Mouse (Mus musculus) activated CD4-positive, CD25-positive, alpha-beta regulatory T cell (primary cell): ENCODE measurements around the gene Dnajc5. TPM values are rescaled to one million over a fixed set of nuclear protein-coding genes. Genes with fewer than 3 reads are reported as not detected.

Experiments used
- polyA plus RNA-seq, 2 experiments: library from polyadenylated mRNA; unstranded; fragments of 100-300 nt; shearing (Covaris generic); gene quantifications; one replicate each; pipeline ENCODE4 v1.2.1; 2017

Gene Dnajc5
- polyA plus RNA-seq: 10 to 100 TPM; 76.2 to 92.8 TPM

GRCm38 (mm10) chr2:181520118-181520935, at the start of gene Dnajc5:
Dnajc5 (plus strand) TSS chr2:181520485.

GRCm38 (mm10) chr2:181493156-181493927, 26.9 kb upstream of the Dnajc5 start, which contains the start of gene Abhd16b:
Abhd16b (plus strand) TSS chr2:181493206.

GRCm38 (mm10) chr2:181496831-181497547, 23.3 kb upstream of the Dnajc5 start, which contains the start of gene Tpd52l2:
Tpd52l2 (plus strand) TSS chr2:181497142.

GRCm38 (mm10) chr2:181584411-181584942, 64.2 kb downstream of the Dnajc5 start, which contains the start of gene Uckl1:
Uckl1 (minus strand) TSS chr2:181584892.

GRCm38 (mm10) chr2:181591528-181592085, 71.3 kb downstream of the Dnajc5 start, which contains the start of gene Prpf6:
Prpf6 (plus strand) TSS chr2:181591868.

GRCm38 (mm10) chr2:181592231-181593041, 72.2 kb downstream of the Dnajc5 start, which contains the start of gene Zfp512b:
Zfp512b (minus strand) TSS chr2:181592803.

GRCm38 (mm10) chr2:181598454-181599351, 78.4 kb downstream of the Dnajc5 start, which contains the start of gene Samd10:
Samd10 (minus strand) TSS chr2:181599212.

Other genes with a start within 250 kb of the Dnajc5 start
- gene Gmeb2, start 232.4 kb upstream of the Dnajc5 start, polyA plus RNA-seq: 10 to 100 TPM; 21.0 to 21.7 TPM
- gene Stmn3, start 206.0 kb upstream of the Dnajc5 start, polyA plus RNA-seq: not detected
- 10 to 100 TPM; 27.0 to 40.5 TPM for gene Rtel1, start 200.7 kb upstream of the Dnajc5 start, polyA plus RNA-seq
- 10 to 100 TPM; 65.8 to 79.5 TPM for gene Zgpat, start 155.6 kb upstream of the Dnajc5 start, polyA plus RNA-seq
- 100 to 1,000 TPM; 119 TPM for gene Arfrp1, start 155.1 kb upstream of the Dnajc5 start, polyA plus RNA-seq
- gene Lime1, start 140.4 kb upstream of the Dnajc5 start, polyA plus RNA-seq: 100 to 1,000 TPM; 372 to 468 TPM
- 1 to 10 TPM in 1 of 2 experiments, under 1 TPM in 1; 0.96 to 2.5 TPM for gene Zbtb46, start 61.1 kb upstream of the Dnajc5 start, polyA plus RNA-seq
- gene Abhd16b, start 27.3 kb upstream of the Dnajc5 start, polyA plus RNA-seq: not detected
- gene Tpd52l2, start 23.3 kb upstream of the Dnajc5 start, polyA plus RNA-seq: 10 to 100 TPM; 79.5 to 90.4 TPM
- gene Uckl1, start 64.4 kb downstream of the Dnajc5 start, polyA plus RNA-seq: 100 to 1,000 TPM; 152 to 161 TPM
- gene Prpf6, start 71.4 kb downstream of the Dnajc5 start, polyA plus RNA-seq: 10 to 100 TPM; 65.7 to 76.5 TPM
- 10 to 100 TPM; 23.0 to 42.6 TPM for gene Zfp512b, start 72.3 kb downstream of the Dnajc5 start, polyA plus RNA-seq
- gene Samd10, start 78.7 kb downstream of the Dnajc5 start, polyA plus RNA-seq: 10 to 100 TPM; 34.7 to 35.0 TPM
- gene Gm29797, start 136.5 kb downstream of the Dnajc5 start, polyA plus RNA-seq: not detected
- gene Sox18, start 151.2 kb downstream of the Dnajc5 start, polyA plus RNA-seq: under 1 TPM in 1 of 2 experiments, not detected in 1; 0.11 TPM
- gene Tcea2, start 159.8 kb downstream of the Dnajc5 start, polyA plus RNA-seq: 10 to 100 TPM; 14.5 to 20.1 TPM
- gene Rgs19, start 173.5 kb downstream of the Dnajc5 start, polyA plus RNA-seq: 100 to 1,000 TPM; 219 to 223 TPM
- not detected for gene Lkaaear1, start 178.0 kb downstream of the Dnajc5 start, polyA plus RNA-seq
- gene Oprl1, start 194.5 kb downstream of the Dnajc5 start, polyA plus RNA-seq: under 1 TPM; 0.25 to 0.63 TPM
- under 1 TPM in 1 of 2 experiments, not detected in 1; 0.20 TPM for gene Myt1, start 242.8 kb downstream of the Dnajc5 start, polyA plus RNA-seq